Mouse (Mus musculus) MEL (cell line): ENCODE results near the gene Cdhr4. TPM values are rescaled to one million over a fixed set of nuclear protein-coding genes. Genes with fewer than 3 reads are reported as not detected.

Experiments
- DNase-seq: peaks from one replicate; pipeline ENCODE4 v3.0.0; 2011; ENCODE audit warnings: low read depth, low spot score
- H3K27ac ChIP-seq: 2 replicates; pipeline ENCODE4 v1.5.1; 2012; ENCODE audit warnings: low read depth, mild to moderate bottlenecking, control low read depth, low read length, moderate library complexity; ENCODE audit not compliant: control insufficient read depth
- H3K27me3 ChIP-seq, 2 experiments: fragments of 150-350 bp in 1 of 2; sonication (generic) in 1 of 2; 2 replicates each; pipeline ENCODE4 v1.6.1; 2012; ENCODE audit warnings: low read length in 2 of 2, mild to moderate bottlenecking in 2 of 2, improper control_type of control experiment in 1 of 2, moderate library complexity in 1 of 2; ENCODE audit not compliant: insufficient read depth in 2 of 2, control insufficient read depth in 1 of 2
- H3K36me3 ChIP-seq, 2 experiments: 2 replicates each; pipeline ENCODE4 v1.6.1; 2012 to 2014; ENCODE audit warnings: low read length in 2 of 2, improper control_type of control experiment in 1 of 2, inconsistent platforms in 1 of 2, mild to moderate bottlenecking in 1 of 2; ENCODE audit not compliant: insufficient read depth in 2 of 2, control insufficient read depth in 1 of 2
- H3K4me1 ChIP-seq, 2 experiments: fragments of 150-350 bp in 1 of 2; sonication (generic) in 1 of 2; 2 replicates each; pipeline ENCODE4 v1.6.1; 2012; ENCODE audit warnings: low read length in 2 of 2, improper control_type of control experiment in 1 of 2, mild to moderate bottlenecking in 1 of 2; ENCODE audit not compliant: insufficient read depth in 2 of 2, control insufficient read depth in 1 of 2
- H3K4me3 ChIP-seq, 2 experiments: fragments of 150-350 bp in 1 of 2; sonication (generic) in 1 of 2; 2 replicates each; pipeline ENCODE4 v1.5.1; 2012; ENCODE audit warnings: low read depth in 2 of 2, low read length in 2 of 2, mild to moderate bottlenecking in 2 of 2, moderate library complexity in 2 of 2, control low read depth in 1 of 2, improper control_type of control experiment in 1 of 2; ENCODE audit not compliant: control insufficient read depth in 1 of 2, insufficient read depth in 1 of 2
- H3K79me2 ChIP-seq: 2 replicates; pipeline ENCODE4 v1.6.1; 2012; ENCODE audit warnings: mild to moderate bottlenecking, low read length, moderate library complexity; ENCODE audit not compliant: control insufficient read depth, poor library complexity, insufficient read depth
- H3K9ac ChIP-seq: 2 replicates; pipeline ENCODE4 v1.6.1; 2012; ENCODE audit warnings: low read depth, mild to moderate bottlenecking, control low read depth, low read length, moderate library complexity; ENCODE audit not compliant: control insufficient read depth, poor library complexity, severe bottlenecking
- H3K9me3 ChIP-seq: fragments of 150-350 bp; sonication (generic); replicated peaks from 2 replicates; pipeline ENCODE4 v1.6.1; 2012; ENCODE audit warnings: mild to moderate bottlenecking, low read length, improper control_type of control experiment, moderate library complexity; ENCODE audit not compliant: insufficient read depth
- BHLHE40 ChIP-seq: IDR thresholded peaks from 2 replicates; pipeline ENCODE4 v1.6.1; 2012; ENCODE audit warnings: low read depth, mild to moderate bottlenecking, inconsistent platforms, low read length, improper control_type of control experiment, borderline replicate concordance
- CTCF ChIP-seq, 3 experiments: IDR thresholded peaks in 2 of 3; conservative IDR thresholded peaks in 1 of 3; 2 replicates each; pipeline ENCODE4 v1.5.1; 2011 to 2012; ENCODE audit warnings: low read length in 3 of 3, low read depth in 2 of 3, mild to moderate bottlenecking in 2 of 3, improper control_type of control experiment in 1 of 3, inconsistent platforms in 1 of 3, mixed read lengths in 1 of 3, moderate library complexity in 1 of 3; ENCODE audit not compliant: control insufficient read depth in 1 of 3, insufficient read depth in 1 of 3, poor library complexity in 1 of 3, severe bottlenecking in 1 of 3
- EP300 ChIP-seq, 2 experiments: IDR thresholded peaks; 2 replicates each; pipeline ENCODE4 v1.6.1; 2011; ENCODE audit warnings: improper control_type of control experiment in 2 of 2, low read length in 2 of 2, low read depth in 1 of 2, mild to moderate bottlenecking in 1 of 2
- GABPA ChIP-seq: IDR thresholded peaks from 2 replicates; pipeline ENCODE4 v1.6.1; 2012; ENCODE audit warnings: low read depth, mild to moderate bottlenecking, inconsistent platforms, low read length, improper control_type of control experiment, moderate library complexity
- HCFC1 ChIP-seq: IDR thresholded peaks from 2 replicates; pipeline ENCODE4 v1.6.1; 2012; ENCODE audit warnings: low read depth, mild to moderate bottlenecking, inconsistent platforms, low read length, improper control_type of control experiment, moderate library complexity
- MXI1 ChIP-seq: IDR thresholded peaks from 2 replicates; pipeline ENCODE4 v1.6.1; 2011; ENCODE audit warnings: mild to moderate bottlenecking, low read depth, low read length, improper control_type of control experiment
- NRF1 ChIP-seq: IDR thresholded peaks from 2 replicates; pipeline ENCODE4 v1.6.1; 2014; ENCODE audit warnings: low read depth, mild to moderate bottlenecking, inconsistent platforms, low read length, improper control_type of control experiment, moderate library complexity; ENCODE audit not compliant: poor library complexity, insufficient read depth, severe bottlenecking
- POLR2A ChIP-seq, 2 experiments: IDR thresholded peaks; 2 replicates each; pipeline ENCODE4 v1.6.1; 2011 to 2012; ENCODE audit warnings: low read length in 2 of 2, mild to moderate bottlenecking in 2 of 2, control low read depth in 1 of 2, improper control_type of control experiment in 1 of 2, low read depth in 1 of 2, moderate library complexity in 1 of 2; ENCODE audit not compliant: control insufficient read depth in 1 of 2, insufficient read depth in 1 of 2, poor library complexity in 1 of 2
- POLR2AphosphoS2 ChIP-seq: IDR thresholded peaks from 2 replicates; pipeline ENCODE4 v1.6.1; 2011; ENCODE audit warnings: low read length, improper control_type of control experiment
- RAD21 ChIP-seq: IDR thresholded peaks from 2 replicates; pipeline ENCODE4 v1.6.1; 2011; ENCODE audit warnings: mild to moderate bottlenecking, low read depth, low read length, improper control_type of control experiment
- SMC3 ChIP-seq: IDR thresholded peaks from 2 replicates; pipeline ENCODE4 v1.6.1; 2011; ENCODE audit warnings: low read depth, low read length, improper control_type of control experiment
- USF1 ChIP-seq: IDR thresholded peaks from 2 replicates; pipeline ENCODE4 v1.6.1; 2014; ENCODE audit warnings: low read depth, mild to moderate bottlenecking, inconsistent platforms, low read length, improper control_type of control experiment, moderate library complexity
- USF2 ChIP-seq, 2 experiments: IDR thresholded peaks; 2 replicates each; pipeline ENCODE4 v1.6.1; 2011 to 2012; ENCODE audit warnings: improper control_type of control experiment in 2 of 2, low read length in 2 of 2, borderline replicate concordance in 1 of 2, inconsistent platforms in 1 of 2, low read depth in 1 of 2, mild to moderate bottlenecking in 1 of 2; ENCODE audit not compliant: insufficient read depth in 1 of 2
- ZKSCAN1 ChIP-seq: IDR thresholded peaks from 2 replicates; pipeline ENCODE4 v1.6.1; 2012; ENCODE audit warnings: low read depth, mild to moderate bottlenecking, inconsistent platforms, low read length, improper control_type of control experiment, moderate library complexity
- ZNF384 ChIP-seq: IDR thresholded peaks from 2 replicates; pipeline ENCODE4 v1.6.1; 2012; ENCODE audit warnings: low read depth, mild to moderate bottlenecking, inconsistent platforms, low read length, improper control_type of control experiment
- polyA plus RNA-seq, 2 experiments: library from polyadenylated mRNA; stranded (reverse) in 1 of 2; unstranded in 1 of 2; fragments of >175 nt in 1 of 2; fragments of >200 nt in 1 of 2; gene quantifications; 2 replicates each; pipeline versions ENCODE4 v1.2.1 to v1.2.4; 2012; ENCODE audit warnings: low replicate concordance in 2 of 2, low read depth in 1 of 2; ENCODE audit not compliant: insufficient read length in 2 of 2, insufficient read depth in 1 of 2, missing spikeins in 1 of 2
- total RNA-seq: library from RNA; depleted of rRNA; stranded (reverse); fragments of 300-350 nt; gene quantifications from 2 replicates; pipeline ENCODE4 v1.2.3, GENCODE M21; 2012

Gene Cdhr4
- total and polyA plus RNA-seq, 3 experiments: 1.5 to 4.4 TPM; not detected in 1

GRCm38 (mm10) chr9:108044751-108045492, 52.6 kb downstream of the Cdhr4 start:
- Histone ChIP-seq H3K4me3 (no peak overlapping the region), H3K27ac (no peak overlapping the region), H3K36me3 (peaks cover 6 to 9% of the 10 kb centered on the region in 2 experiments), H3K4me1 (peaks cover 2 to 12% of the 10 kb centered on the region in 2 experiments), H3K27me3 (no peaks in the 10 kb centered on the region), H3K9ac (no peak overlapping the region), H3K79me2 (peaks cover 10% of the 10 kb centered on the region), H3K9me3 (no peaks in the 10 kb centered on the region)
- TF ChIP-seq CTCF (IDR thresholded peaks at IDR 0.05 in 2 of 3, conservative IDR thresholded peaks at IDR 0.05 in 1 of 3; ENCODE audit: control insufficient read depth in 1 of 3, insufficient read depth in 1 of 3, low read depth in 2 of 3, low read length in 3 of 3, poor library complexity in 1 of 3, severe bottlenecking in 1 of 3) (peak; percentile 13 to 38 (median 38); a peak in 4 of 6 replicates), ZNF384 (no peak), SMC3 (peak; percentile 25)
- DNase-seq: no peak

- H3K27ac ChIP-seq: no peak overlapping the region
- H3K36me3 ChIP-seq: peaks cover 4 to 6% of the 10 kb centered on the region in 2 experiments
- no peak overlapping the region for H3K9ac ChIP-seq
- H3K4me3 ChIP-seq: no peak overlapping the region
- TF ChIP-seq POLR2A (IDR thresholded peaks at IDR 0.05; ENCODE audit: control insufficient read depth in 1 of 2, insufficient read depth in 1 of 2, low read depth in 1 of 2, low read length in 2 of 2, poor library complexity in 1 of 2) (no peak), SMC3 (no peak), HCFC1 (no peak), USF2 (IDR thresholded peaks at IDR 0.05; ENCODE audit: borderline replicate concordance in 1 of 2, insufficient read depth in 1 of 2, low read depth in 1 of 2, low read length in 2 of 2) (no peak), USF1 (no peak), POLR2AphosphoS2 (no peak), NRF1 (no peak), MXI1 (no peak), EP300 (IDR thresholded peaks at IDR 0.05; ENCODE audit: low read depth in 1 of 2, low read length in 2 of 2) (no peak), ZNF384 (no peak), RAD21 (no peak), GABPA (no peak), BHLHE40 (no peak), ZKSCAN1 (no peak)
- H3K79me2 ChIP-seq: peaks cover 10% of the 10 kb centered on the region
- no peaks in the 10 kb centered on the region for H3K9me3 ChIP-seq
- no peak for DNase-seq
- no peaks in the 10 kb centered on the region for H3K27me3 ChIP-seq
- peaks cover 2 to 14% of the 10 kb centered on the region in 2 experiments for H3K4me1 ChIP-seq
Observed at GRCm38 (mm10) chr9:108046582-108046981, 54.3 kb downstream of the Cdhr4 start.
